Mouse (Mus musculus) ES-Bruce4 (cell line): ENCODE measurements around the gene Gm28372.

Source experiments
- CTCF ChIP-seq: IDR thresholded peaks from one replicate; pipeline ENCODE4 v1.8.1; 2011; ENCODE audit warnings: low read depth, low read length
- EP300 ChIP-seq: IDR thresholded peaks from 2 replicates; pipeline ENCODE4 v1.6.1; 2011; ENCODE audit warnings: low read depth, low read length; ENCODE audit not compliant: insufficient read depth
- POLR2A ChIP-seq: IDR thresholded peaks from one replicate; pipeline ENCODE4 v1.8.1; 2011; ENCODE audit warnings: low read length; ENCODE audit not compliant: insufficient read depth

DNA sequence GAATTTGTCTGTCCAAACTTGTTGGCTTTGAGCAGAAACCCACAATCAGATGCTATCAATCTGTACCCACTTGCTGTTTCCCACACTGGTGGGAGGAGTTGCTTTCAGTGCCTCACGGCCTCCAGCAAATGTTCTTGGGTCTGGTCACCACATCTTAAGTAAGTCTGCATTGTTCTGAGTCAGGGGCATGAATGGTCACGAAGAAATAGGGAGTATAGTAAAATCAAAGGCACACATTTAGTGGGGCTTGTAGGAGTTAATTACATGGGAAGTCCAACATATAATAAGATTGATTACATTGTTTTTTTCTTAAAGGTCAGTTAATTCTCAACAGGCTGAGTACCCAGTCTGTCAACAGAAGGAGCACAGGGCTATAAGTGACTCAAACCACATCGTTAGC is 21.8 kb upstream of the Gm28372 start:
- TF ChIP-seq CTCF, result no peak
- no peak for TF ChIP-seq EP300
- TF ChIP-seq POLR2A, result no peak
